Mouse (Mus musculus): ENCODE measurements around the gene Dclk1. TPM values are rescaled to one million over a fixed set of nuclear protein-coding genes. Genes with fewer than 3 reads are reported as not detected.

Dclk1 gene
- polyA plus RNA-seq, 1 experiment from 2014 or later, result 75.0 TPM

- WGBS, result 69% methylated on average over 4 of the region's 4 CpGs
- H3K4me2 ChIP-seq (ENCODE audit: low read depth, low read length), result no peak overlapping the region
- H3K36me3 ChIP-seq (ENCODE audit: control insufficient read depth, insufficient read depth, low read length), result no peaks in the 10 kb centered on the region
- no peak for ATAC-seq (ENCODE audit: low read depth)
- no peaks in the 10 kb centered on the region for H3K9me3 ChIP-seq (ENCODE audit: control insufficient read depth, low read length)
- no peak overlapping the region for H3K4me3 ChIP-seq (ENCODE audit: low read depth, low read length)
- H3K9ac ChIP-seq (ENCODE audit: low read depth, low read length), result no peak overlapping the region
- no peak for DNase-seq (ENCODE audit: low spot score)
- H3K4me1 ChIP-seq (ENCODE audit: control insufficient read depth, insufficient read depth, low read length), result no peaks in the 10 kb centered on the region
- H3K27me3 ChIP-seq (replicated peaks; ENCODE audit: control insufficient read depth, insufficient read depth, low read length), result no peaks in the 10 kb centered on the region
- no peak overlapping the region for H3K27ac ChIP-seq (replicated peaks; ENCODE audit: low read depth, low read length)
Observed at GRCm38 (mm10) chr3:55288726-55289125, 46.6 kb downstream of the Dclk1 start.

GRCm38 (mm10) chr3:55291964-55292363, 49.8 kb downstream of the Dclk1 start:
- WGBS, result 62% methylated on average over 4 of the region's 4 CpGs
- Histone ChIP-seq H3K4me1 (ENCODE audit: control insufficient read depth, insufficient read depth, low read length) (no peaks in the 10 kb centered on the region), H3K27me3 (replicated peaks; ENCODE audit: control insufficient read depth, insufficient read depth, low read length) (no peaks in the 10 kb centered on the region), H3K9ac (ENCODE audit: low read depth, low read length) (no peak overlapping the region), H3K36me3 (ENCODE audit: control insufficient read depth, insufficient read depth, low read length) (no peaks in the 10 kb centered on the region), H3K9me3 (ENCODE audit: control insufficient read depth, low read length) (no peaks in the 10 kb centered on the region), H3K4me2 (ENCODE audit: low read depth, low read length) (no peak overlapping the region), H3K4me3 (ENCODE audit: low read depth, low read length) (no peak overlapping the region), H3K27ac (replicated peaks; ENCODE audit: low read depth, low read length) (no peak overlapping the region)
- ATAC-seq (ENCODE audit: low read depth) (no peak), DNase-seq (ENCODE audit: low spot score) (no peak)

- H3K4me3 ChIP-seq (ENCODE audit: low read depth, low read length), result no peak overlapping the region
- ATAC-seq (ENCODE audit: low read depth), result no peak
Observed at GRCm38 (mm10) chr3:55292783-55293430, 50.7 kb downstream of the Dclk1 start.

GRCm38 (mm10) chr3:55305653-55306052, 63.5 kb downstream of the Dclk1 start:
- H3K36me3 ChIP-seq (ENCODE audit: control insufficient read depth, insufficient read depth, low read length), result no peaks in the 10 kb centered on the region
- ATAC-seq (ENCODE audit: low read depth), result no peak; the same call in 1 of the 2 replicates

More at GRCm38 (mm10) chr3:55292783-55293430, 50.7 kb downstream of the Dclk1 start:
- Histone ChIP-seq H3K27me3 (replicated peaks; ENCODE audit: control insufficient read depth, insufficient read depth, low read length) (no peaks in the 10 kb centered on the region), H3K4me1 (ENCODE audit: control insufficient read depth, insufficient read depth, low read length) (no peaks in the 10 kb centered on the region), H3K27ac (replicated peaks; ENCODE audit: low read depth, low read length) (no peak overlapping the region), H3K9me3 (ENCODE audit: control insufficient read depth, low read length) (no peaks in the 10 kb centered on the region), H3K4me2 (ENCODE audit: low read depth, low read length) (no peak overlapping the region), H3K9ac (ENCODE audit: low read depth, low read length) (no peak overlapping the region), H3K36me3 (ENCODE audit: control insufficient read depth, insufficient read depth, low read length) (no peaks in the 10 kb centered on the region)
- 66% methylated on average over 10 of the region's 10 CpGs for WGBS
- no peak for DNase-seq (ENCODE audit: low spot score)

GRCm38 (mm10) chr3:55307553-55308177, 65.5 kb downstream of the Dclk1 start:
- Histone ChIP-seq H3K9me3 (ENCODE audit: control insufficient read depth, low read length) (no peaks in the 10 kb centered on the region), H3K27me3 (replicated peaks; ENCODE audit: control insufficient read depth, insufficient read depth, low read length) (no peaks in the 10 kb centered on the region), H3K4me1 (ENCODE audit: control insufficient read depth, insufficient read depth, low read length) (no peaks in the 10 kb centered on the region; the same call in 1 of the 2 replicates), H3K4me2 (ENCODE audit: low read depth, low read length) (no peak overlapping the region), H3K27ac (replicated peaks; ENCODE audit: low read depth, low read length) (no peak overlapping the region), H3K4me3 (ENCODE audit: low read depth, low read length) (no peak overlapping the region), H3K36me3 (ENCODE audit: control insufficient read depth, insufficient read depth, low read length) (no peaks in the 10 kb centered on the region), H3K9ac (ENCODE audit: low read depth, low read length) (no peak overlapping the region)
- ATAC-seq (ENCODE audit: low read depth) (no peak), DNase-seq (ENCODE audit: low spot score) (peak; percentile 35)
- WGBS, result 65% methylated on average over 7 of the region's 7 CpGs

More at GRCm38 (mm10) chr3:55305653-55306052, 63.5 kb downstream of the Dclk1 start:
- DNase-seq (ENCODE audit: low spot score), result peak; percentile 33
- H3K4me1 ChIP-seq (ENCODE audit: control insufficient read depth, insufficient read depth, low read length), result no peaks in the 10 kb centered on the region; the same call in 1 of the 2 replicates
- no peak overlapping the region for H3K4me3 ChIP-seq (ENCODE audit: low read depth, low read length)
- no peak overlapping the region for H3K4me2 ChIP-seq (ENCODE audit: low read depth, low read length)
- no peak overlapping the region for H3K27ac ChIP-seq (replicated peaks; ENCODE audit: low read depth, low read length)
- H3K9ac ChIP-seq (ENCODE audit: low read depth, low read length), result no peak overlapping the region
- H3K9me3 ChIP-seq (ENCODE audit: control insufficient read depth, low read length), result 0 out of 2 replicates have a peak, but pooled peaks cover 3% of the 10 kb centered on the region
- no peaks in the 10 kb centered on the region for H3K27me3 ChIP-seq (replicated peaks; ENCODE audit: control insufficient read depth, insufficient read depth, low read length)

- Histone ChIP-seq H3K9me3 (ENCODE audit: control insufficient read depth, low read length) (no peaks in the 10 kb centered on the region), H3K27me3 (replicated peaks; ENCODE audit: control insufficient read depth, insufficient read depth, low read length) (no peaks in the 10 kb centered on the region), H3K4me3 (ENCODE audit: low read depth, low read length) (no peak overlapping the region), H3K36me3 (ENCODE audit: control insufficient read depth, insufficient read depth, low read length) (no peaks in the 10 kb centered on the region), H3K4me1 (ENCODE audit: control insufficient read depth, insufficient read depth, low read length) (no peaks in the 10 kb centered on the region; the same call in 1 of the 2 replicates), H3K27ac (replicated peaks; ENCODE audit: low read depth, low read length) (no peak overlapping the region), H3K4me2 (ENCODE audit: low read depth, low read length) (no peak overlapping the region), H3K9ac (ENCODE audit: low read depth, low read length) (no peak overlapping the region)
- WGBS, result 50% methylated on average over 8 of the region's 8 CpGs
- DNase-seq (ENCODE audit: low spot score) (peak; percentile 51), ATAC-seq (ENCODE audit: low read depth) (no peak)
Observed at GRCm38 (mm10) chr3:55309961-55310360, 67.8 kb downstream of the Dclk1 start.

GRCm38 (mm10) chr3:55315827-55316226, 73.7 kb downstream of the Dclk1 start:
- H3K27me3 ChIP-seq (replicated peaks; ENCODE audit: control insufficient read depth, insufficient read depth, low read length), result no peaks in the 10 kb centered on the region
- 85% methylated on average over 8 of the region's 8 CpGs for whole genome bisulfite sequencing

GRCm38 (mm10) chr3:55318021-55318420, 75.9 kb downstream of the Dclk1 start:
- Histone ChIP-seq H3K9me3 (ENCODE audit: control insufficient read depth, low read length) (no peaks in the 10 kb centered on the region), H3K4me1 (ENCODE audit: control insufficient read depth, insufficient read depth, low read length) (no peaks in the 10 kb centered on the region), H3K27me3 (replicated peaks; ENCODE audit: control insufficient read depth, insufficient read depth, low read length) (no peaks in the 10 kb centered on the region), H3K4me2 (ENCODE audit: low read depth, low read length) (no peak overlapping the region), H3K9ac (ENCODE audit: low read depth, low read length) (no peak overlapping the region), H3K27ac (replicated peaks; ENCODE audit: low read depth, low read length) (no peak overlapping the region), H3K36me3 (ENCODE audit: control insufficient read depth, insufficient read depth, low read length) (no peaks in the 10 kb centered on the region), H3K4me3 (ENCODE audit: low read depth, low read length) (no peak overlapping the region)
- WGBS, result 70% methylated on average over 1 of the region's 1 CpGs
- no peak for ATAC-seq (ENCODE audit: low read depth)
- DNase-seq (ENCODE audit: low spot score), result no peak

More at GRCm38 (mm10) chr3:55315827-55316226, 73.7 kb downstream of the Dclk1 start:
- Histone ChIP-seq H3K36me3 (ENCODE audit: control insufficient read depth, insufficient read depth, low read length) (no peaks in the 10 kb centered on the region), H3K9ac (ENCODE audit: low read depth, low read length) (no peak overlapping the region), H3K27ac (replicated peaks; ENCODE audit: low read depth, low read length) (no peak overlapping the region), H3K9me3 (ENCODE audit: control insufficient read depth, low read length) (no peaks in the 10 kb centered on the region), H3K4me3 (ENCODE audit: low read depth, low read length) (no peak overlapping the region), H3K4me2 (ENCODE audit: low read depth, low read length) (no peak overlapping the region), H3K4me1 (ENCODE audit: control insufficient read depth, insufficient read depth, low read length) (no peaks in the 10 kb centered on the region)
- DNase-seq (ENCODE audit: low spot score), result no peak
- no peak for ATAC-seq (ENCODE audit: low read depth)

- WGBS, result 87% methylated on average over 3 of the region's 3 CpGs
- H3K9me3 ChIP-seq (ENCODE audit: control insufficient read depth, low read length), result no peaks in the 10 kb centered on the region
- H3K4me1 ChIP-seq (ENCODE audit: control insufficient read depth, insufficient read depth, low read length), result no peaks in the 10 kb centered on the region
- ATAC-seq (ENCODE audit: low read depth), result no peak
- H3K9ac ChIP-seq (ENCODE audit: low read depth, low read length), result no peak overlapping the region
- no peak overlapping the region for H3K4me3 ChIP-seq (ENCODE audit: low read depth, low read length)
- H3K27me3 ChIP-seq (replicated peaks; ENCODE audit: control insufficient read depth, insufficient read depth, low read length), result no peaks in the 10 kb centered on the region
- no peak for DNase-seq (ENCODE audit: low spot score)
- H3K27ac ChIP-seq (replicated peaks; ENCODE audit: low read depth, low read length), result no peak overlapping the region
- H3K4me2 ChIP-seq (ENCODE audit: low read depth, low read length), result no peak overlapping the region
- no peaks in the 10 kb centered on the region for H3K36me3 ChIP-seq (ENCODE audit: control insufficient read depth, insufficient read depth, low read length)
Observed at GRCm38 (mm10) chr3:55320572-55320971, 78.4 kb downstream of the Dclk1 start.

Data from embryonic facial prominence, embryonic 14.5 days (tissue).